Mouse (Mus musculus) bone marrow macrophage, adult 2 months (primary cell): ENCODE measurements around the gene Tmed5. TPM values are rescaled to one million over a fixed set of nuclear protein-coding genes. Genes with fewer than 3 reads are reported as not detected.
"Not testable (repeated sequence)": the region's sequence is repeated elsewhere in the genome, so short reads cannot be mapped to it uniquely, and the experiment has no call there.

Experiments used
- H3K27ac ChIP-seq: 2 replicates; pipeline ENCODE4 v1.5.1; 2012; ENCODE audit warnings: low read depth, low read length; ENCODE audit not compliant: insufficient read depth
- H3K4me1 ChIP-seq: 2 replicates; pipeline ENCODE4 v1.6.1; 2012; ENCODE audit warnings: low read length; ENCODE audit not compliant: control insufficient read depth, insufficient read depth
- H3K4me3 ChIP-seq: 2 replicates; pipeline ENCODE4 v1.5.1; 2012; ENCODE audit warnings: mild to moderate bottlenecking, low read length, moderate library complexity; ENCODE audit not compliant: insufficient read depth
- CTCF ChIP-seq: IDR thresholded peaks from 2 replicates; pipeline ENCODE4 v1.5.1; 2012; ENCODE audit warnings: low read depth, mild to moderate bottlenecking, low read length, moderate library complexity
- POLR2A ChIP-seq: IDR thresholded peaks from 2 replicates; pipeline ENCODE4 v1.6.1; 2012; ENCODE audit warnings: mild to moderate bottlenecking, low read depth, low read length, borderline replicate concordance
- polyA plus RNA-seq: library from polyadenylated mRNA; stranded (reverse); fragments of >200 nt; gene quantifications from 2 replicates; pipeline ENCODE4 v1.2.4, GENCODE M21; 2012; ENCODE audit not compliant: missing spikeins, insufficient read depth, insufficient read length

The Tmed5 gene
- polyA plus RNA-seq, 1 experiment = 57.5 TPM

DNA sequence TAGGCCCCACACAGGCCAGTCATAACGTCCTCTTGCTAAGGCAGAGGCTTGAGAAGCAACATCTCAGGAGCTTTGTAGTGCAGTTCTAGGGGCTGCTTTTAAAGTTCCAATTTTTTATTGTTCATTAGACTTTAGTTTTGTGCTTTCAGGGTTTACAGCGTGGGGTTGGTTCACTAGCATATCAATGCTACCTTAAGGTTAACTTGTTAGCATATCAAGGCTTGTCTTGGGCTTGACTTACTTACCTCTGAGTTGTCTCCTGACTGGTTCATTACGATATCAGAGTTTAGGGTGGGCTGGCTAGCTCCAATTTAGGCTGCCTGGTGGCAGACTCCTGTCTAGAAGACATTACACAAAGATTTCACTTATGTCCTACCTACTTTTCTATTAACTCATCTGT lies 34.7 kb downstream of the Tmed5 start:
- H3K4me1 ChIP-seq = no peaks in the 10 kb centered on the region; the same call in 1 of the 2 replicates
- no peak for TF ChIP-seq POLR2A
- TF ChIP-seq CTCF = no peak
- no peak overlapping the region for H3K4me3 ChIP-seq
- no peak overlapping the region for H3K27ac ChIP-seq

DNA sequence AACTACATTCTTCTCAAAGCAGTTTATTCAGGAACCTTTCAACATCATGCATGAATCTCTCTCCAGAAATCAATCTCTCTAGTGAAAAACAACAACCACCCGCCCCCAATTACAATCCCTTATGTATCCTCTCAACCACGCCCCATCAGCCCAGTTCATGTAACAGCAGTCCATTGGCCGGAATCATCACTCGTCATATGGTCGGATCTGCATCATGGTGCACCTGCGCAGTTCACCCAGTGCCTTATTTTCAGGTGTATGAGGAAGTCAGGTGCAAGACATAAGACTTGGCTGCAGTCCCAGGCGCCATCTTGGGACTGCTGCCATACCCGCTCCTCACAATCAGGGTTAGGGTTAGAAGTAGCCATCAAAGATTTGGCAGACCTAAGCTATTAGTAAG lies 39.7 kb downstream of the Tmed5 start:
- not testable (repeated sequence) for H3K4me1 ChIP-seq, H3K27ac ChIP-seq, H3K4me3 ChIP-seq

DNA sequence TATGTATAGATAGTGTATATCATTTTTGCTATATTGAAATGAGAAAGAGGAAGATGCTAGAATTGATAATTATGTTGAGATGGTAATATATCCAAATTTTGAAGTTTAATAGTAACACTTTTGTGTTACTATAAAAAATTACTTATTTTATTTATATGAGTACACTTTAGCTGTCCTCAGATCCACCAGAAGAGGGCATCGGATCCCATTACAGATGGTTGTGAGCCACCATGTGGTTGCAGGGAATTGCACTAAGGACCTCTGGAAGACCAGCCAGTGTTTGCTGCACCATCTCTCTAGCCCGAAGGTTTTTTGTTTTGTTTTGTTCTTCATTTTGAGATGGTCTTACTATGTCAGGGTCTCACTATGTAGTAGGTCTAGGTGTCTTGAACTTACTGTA lies 47.0 kb downstream of the Tmed5 start:
- Histone ChIP-seq H3K27ac (no peak overlapping the region), H3K4me1 (peaks cover 8% of the 10 kb centered on the region), H3K4me3 (no peak overlapping the region)
- TF ChIP-seq CTCF (no peak), POLR2A (no peak)

DNA sequence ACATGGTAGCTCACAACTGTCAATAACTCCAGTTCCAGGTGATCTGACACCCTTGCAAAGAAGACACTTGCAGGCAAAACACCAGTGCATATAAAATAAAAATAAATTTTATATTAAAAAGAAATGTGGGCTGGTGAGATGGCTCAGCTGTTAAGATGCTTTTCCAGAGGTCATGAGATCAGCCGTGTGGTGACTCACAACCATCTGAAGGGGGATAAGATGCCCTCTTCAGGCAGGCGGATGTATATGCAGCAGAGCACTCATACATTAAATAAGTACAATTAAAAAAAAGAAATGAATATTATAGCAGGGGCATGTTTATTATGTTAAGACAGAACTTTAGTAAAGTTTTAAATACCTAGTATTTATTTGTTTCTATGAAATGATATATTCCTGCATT lies 50.0 kb downstream of the Tmed5 start:
- Histone ChIP-seq H3K27ac (no peak overlapping the region), H3K4me3 (no peak overlapping the region), H3K4me1 (peaks cover 12% of the 10 kb centered on the region)
- no peak for TF ChIP-seq CTCF
- TF ChIP-seq POLR2A = no peak

DNA sequence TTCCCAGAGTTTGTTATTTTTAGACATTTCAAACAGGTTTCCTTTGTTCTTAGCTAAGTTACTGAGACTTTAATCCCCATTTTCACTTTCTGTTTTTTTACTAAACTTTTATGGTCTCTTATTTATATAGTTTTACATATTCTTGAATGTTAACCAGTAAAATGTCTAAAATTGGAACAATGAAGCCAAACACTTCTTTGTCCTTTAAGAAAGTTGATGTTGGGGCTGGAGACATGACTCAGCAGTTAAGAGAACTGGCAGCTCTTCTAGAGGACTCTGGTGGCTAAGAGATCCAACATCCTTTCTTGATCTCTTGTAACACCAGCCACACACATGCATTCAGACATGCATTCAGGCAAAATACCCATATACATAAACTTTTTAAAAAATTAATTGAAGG lies 52.8 kb downstream of the Tmed5 start:
- TF ChIP-seq POLR2A = no peak
- no peak for TF ChIP-seq CTCF
- H3K4me3 ChIP-seq = no peak overlapping the region
- H3K4me1 ChIP-seq = peaks cover 4% of the 10 kb centered on the region
- no peak overlapping the region for H3K27ac ChIP-seq

DNA sequence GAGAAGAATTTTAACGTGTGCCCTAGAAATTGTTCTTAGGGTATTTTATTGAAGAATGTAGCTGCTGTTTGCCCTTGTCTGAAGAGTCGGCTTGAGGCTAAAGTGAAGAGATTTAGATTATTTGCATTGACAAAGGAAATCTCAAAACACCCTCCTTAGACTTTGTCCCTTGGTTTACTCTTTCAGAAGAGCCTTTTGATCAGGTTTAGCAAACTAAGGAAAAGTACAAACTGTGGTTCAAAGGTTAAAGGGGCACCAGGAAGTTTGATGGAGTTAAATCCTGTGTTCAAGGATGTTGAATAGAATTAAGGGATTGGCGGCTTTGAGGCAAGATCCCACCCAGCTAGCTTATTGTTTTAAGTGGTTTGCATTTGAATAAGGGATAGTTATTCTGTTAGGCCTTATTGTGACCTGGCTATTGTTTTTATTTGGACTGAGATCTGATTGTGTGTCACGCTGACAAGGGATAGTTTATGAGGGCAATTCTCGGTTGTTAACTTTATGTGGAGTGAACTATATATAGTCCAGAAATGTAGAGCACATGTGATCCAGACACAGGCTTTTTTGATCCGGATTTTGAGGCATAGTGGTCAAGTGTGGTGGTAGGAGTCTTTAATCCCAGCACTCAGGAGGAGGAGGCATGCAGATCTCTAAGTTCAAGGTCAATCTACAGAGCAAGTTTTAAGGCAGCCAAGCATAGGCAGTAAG lies 55.4 kb downstream of the Tmed5 start:
- peaks cover 7% of the 10 kb centered on the region for H3K4me1 ChIP-seq
- H3K4me3 ChIP-seq = no peak overlapping the region
- H3K27ac ChIP-seq = no peak overlapping the region
- TF ChIP-seq CTCF (no peak), POLR2A (no peak)

DNA sequence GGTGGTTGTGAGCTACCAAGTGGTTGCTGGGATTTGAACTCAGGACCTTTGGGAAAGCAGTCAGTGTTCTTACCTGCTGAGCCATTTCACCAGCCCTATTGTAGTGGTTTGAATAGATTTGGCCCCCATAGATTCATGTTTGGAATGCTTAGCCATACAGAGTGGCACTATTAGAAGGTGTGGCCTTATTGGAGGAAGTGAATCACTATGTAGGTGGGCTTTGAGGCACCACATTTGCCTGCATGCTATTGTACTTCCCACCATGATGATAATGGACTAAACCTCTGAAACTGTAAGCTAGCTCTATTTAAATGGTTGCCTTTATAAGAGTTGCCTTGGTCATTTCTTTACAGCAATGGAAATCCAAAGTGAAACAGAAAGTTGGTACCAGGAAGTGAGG lies 56.2 kb downstream of the Tmed5 start:
- H3K4me3 ChIP-seq = no peak overlapping the region
- no peak overlapping the region for H3K27ac ChIP-seq
- H3K4me1 ChIP-seq = peaks cover 7% of the 10 kb centered on the region

DNA sequence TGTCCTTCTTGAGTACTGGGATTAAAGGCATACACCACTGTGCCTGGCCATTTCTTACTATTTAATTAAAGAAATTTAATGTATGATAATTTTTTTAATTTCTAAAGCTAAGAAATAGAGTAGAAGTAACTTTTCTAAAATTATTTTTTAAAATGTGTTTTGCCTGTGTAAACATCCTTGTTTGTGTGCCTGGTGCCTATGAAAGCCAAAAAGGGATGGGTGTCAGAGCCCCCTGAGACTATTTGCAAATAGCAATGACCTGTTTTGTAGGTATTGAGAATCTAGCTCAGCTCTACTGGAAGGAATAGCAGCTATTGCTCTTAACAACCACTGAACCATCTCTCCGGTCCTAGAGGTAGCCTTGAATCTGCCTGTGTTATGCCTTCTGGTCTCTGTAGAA lies 60.1 kb downstream of the Tmed5 start:
- H3K4me3 ChIP-seq = no peak overlapping the region
- H3K27ac ChIP-seq = no peak overlapping the region
- no peak for TF ChIP-seq POLR2A
- no peak for TF ChIP-seq CTCF
- H3K4me1 ChIP-seq = peaks cover 4% of the 10 kb centered on the region; the same call in 1 of the 2 replicates

More for the DNA sequence above, 56.2 kb downstream of the Tmed5 start:
- TF ChIP-seq CTCF (no peak), POLR2A (no peak)

DNA sequence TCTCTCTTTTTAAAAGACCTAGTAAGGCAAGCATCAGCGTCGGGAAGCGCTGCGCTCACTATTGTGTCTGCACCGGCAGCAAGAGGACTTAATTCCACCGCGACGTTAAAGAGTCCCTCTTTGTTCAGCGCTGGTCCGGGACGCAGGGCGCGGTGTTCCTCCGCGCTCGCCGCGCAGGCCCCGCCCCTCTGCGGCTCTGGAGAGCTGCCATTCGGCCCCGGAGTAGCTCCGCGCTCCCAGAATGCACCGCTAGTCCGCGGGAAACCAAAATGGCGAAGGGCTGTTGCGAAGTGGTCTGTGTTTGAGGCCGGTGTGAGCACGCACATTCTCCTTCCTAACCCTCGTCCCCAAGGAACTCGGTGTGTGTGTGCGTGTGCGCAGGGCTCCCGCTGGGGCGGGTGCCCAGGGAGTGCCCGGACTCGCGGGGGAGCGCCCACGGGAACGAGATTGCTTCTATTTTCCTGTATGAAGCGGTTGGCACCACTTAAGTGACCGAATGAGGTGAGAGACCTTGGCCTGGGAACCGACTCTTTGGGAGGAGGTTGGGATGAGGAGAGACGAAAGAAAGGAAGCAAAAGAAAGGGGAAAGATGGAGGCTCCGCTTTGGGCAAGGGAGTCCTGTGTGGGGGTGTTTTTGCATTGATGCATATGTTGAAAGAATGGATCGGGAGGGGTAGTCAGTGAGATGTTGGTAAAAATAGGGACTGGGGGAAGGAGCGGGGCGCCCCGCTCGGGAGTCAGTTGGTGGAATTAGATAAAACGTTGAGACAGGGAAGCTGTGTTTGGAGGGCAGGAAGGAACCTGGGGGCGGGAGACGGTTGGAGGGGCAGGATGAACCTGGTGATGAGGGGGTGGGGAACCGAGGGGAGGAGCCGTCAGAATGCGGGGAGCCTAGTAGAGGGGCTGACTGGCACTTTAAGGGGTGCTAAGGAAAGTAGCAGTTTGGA lies 66.7 kb downstream of the Tmed5 start, which contains the start of gene Mtf2:
Gene Mtf2, plus strand, starts transcription at position 210 of the 947 bp plus-strand sequence.
- TF ChIP-seq POLR2A = peak; percentile 84; the same call in 1 of the 2 replicates
- 0 out of 2 replicates have a peak, but pooled peaks have one; percentile 11 for TF ChIP-seq CTCF

DNA sequence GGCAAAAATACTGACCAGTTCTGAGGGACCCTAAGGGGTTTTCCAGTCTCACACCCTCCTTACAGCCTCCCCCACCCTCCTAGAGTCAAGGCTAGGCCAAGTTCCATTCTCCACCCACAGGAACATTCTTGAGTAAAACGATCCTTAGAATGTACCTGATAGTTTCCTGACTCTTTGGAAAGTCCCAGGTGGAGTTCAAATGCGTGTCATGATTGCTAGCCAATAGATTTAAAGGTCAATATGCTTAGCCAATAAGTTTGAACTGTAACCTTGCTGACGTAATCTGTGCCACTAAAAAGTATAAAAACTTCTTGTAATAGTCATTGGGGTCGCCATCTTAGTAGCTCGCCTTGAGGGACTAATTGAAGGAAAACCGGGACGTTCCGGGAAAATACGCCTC lies 72.0 kb downstream of the Tmed5 start:
- H3K4me3 ChIP-seq = no peak overlapping the region
- no peak for TF ChIP-seq CTCF
- TF ChIP-seq POLR2A = no peak
- H3K4me1 ChIP-seq = no peaks in the 10 kb centered on the region
- H3K27ac ChIP-seq = no peak overlapping the region

More for the DNA sequence above, 66.7 kb downstream of the Tmed5 start, which contains the start of gene Mtf2:
- Histone ChIP-seq H3K27ac (peak within 1 kb of the TSS; percentile 61), H3K4me3 (peak within 1 kb of the TSS; percentile 90), H3K4me1 (0 out of 2 replicates have a peak, but pooled peaks cover 2% of the 10 kb centered on the region)

Other genes starting within 250 kb of the Tmed5 start
- 54.3 and 57.8 TPM in 2 replicates for gene Rpl5, start 232.1 kb downstream of the Tmed5 start, polyA plus RNA-seq
- gene Fam69a, start 145.5 kb downstream of the Tmed5 start, polyA plus RNA-seq = 73.2 and 80.4 TPM in 2 replicates
- 29.4 and 33.5 TPM in 2 replicates for gene Mtf2, start 66.9 kb downstream of the Tmed5 start, polyA plus RNA-seq
- gene Ccdc18, start 255 bp upstream of the Tmed5 start, polyA plus RNA-seq = 2.7 and 4.2 TPM in 2 replicates
- 56.9 and 58.4 TPM in 2 replicates for gene Dr1, start 136.3 kb upstream of the Tmed5 start, polyA plus RNA-seq
- 5.1 and 5.8 TPM in 2 replicates for gene Pigg, start 180.0 kb upstream of the Tmed5 start, polyA plus RNA-seq
- not detected in 2 replicates for gene Gm42517, start 235.3 kb upstream of the Tmed5 start, polyA plus RNA-seq